Mouse (Mus musculus): Measurements from ENCODE around the gene Phf11d. TPM values are rescaled to one million over a fixed set of nuclear protein-coding genes. Genes with fewer than 3 reads are reported as not detected.
"Not testable (repeated sequence)": the region's sequence is repeated elsewhere in the genome, so short reads cannot be mapped to it uniquely, and the experiment has no call there.

The Phf11d gene
- not detected in 2 replicates for polyA plus RNA-seq (2012)

GRCm38 (mm10) chr14:59365244-59365644 is at the start of gene Phf11d:
Gene Phf11d (minus strand): TSS chr14:59365470.
- H3K27me3 ChIP-seq (ENCODE audit: control insufficient read depth) = no peaks in the 10 kb centered on the region
- TF ChIP-seq TAL1 (IDR thresholded peaks at IDR 0.05; ENCODE audit: low read length) (no peak), GATA1 (IDR thresholded peaks at IDR 0.05; ENCODE audit: low read length) (no peak)
- no peaks in the 10 kb centered on the region for H3K36me3 ChIP-seq (ENCODE audit: control insufficient read depth)
- no peak within 1 kb of the TSS for H3K4me3 ChIP-seq (replicated peaks)
- H3K4me1 ChIP-seq (ENCODE audit: control insufficient read depth) = no peaks in the 10 kb centered on the region
- peaks cover 1% of the 10 kb centered on the region; the same call in 1 of the 2 replicates for H3K9me3 ChIP-seq (ENCODE audit: control insufficient read depth, low read length)

- not testable (repeated sequence) for H3K9me3 ChIP-seq (ENCODE audit: control insufficient read depth, low read length); H3K4me1 ChIP-seq (ENCODE audit: control insufficient read depth); H3K4me3 ChIP-seq (replicated peaks); H3K27me3 ChIP-seq (ENCODE audit: control insufficient read depth)
- peaks cover 80% of the 10 kb centered on the region for H3K36me3 ChIP-seq (ENCODE audit: control insufficient read depth)
Measured at GRCm38 (mm10) chr14:59414979-59415378, 49.7 kb upstream of the Phf11d start.

- Histone ChIP-seq H3K4me1 (ENCODE audit: control insufficient read depth) (no peaks in the 10 kb centered on the region), H3K4me3 (replicated peaks) (no peak overlapping the region), H3K27me3 (ENCODE audit: control insufficient read depth) (no peaks in the 10 kb centered on the region), H3K36me3 (ENCODE audit: control insufficient read depth) (peaks cover 35% of the 10 kb centered on the region), H3K9me3 (ENCODE audit: control insufficient read depth, low read length) (no peaks in the 10 kb centered on the region)
- no peak for TF ChIP-seq TAL1 (IDR thresholded peaks at IDR 0.05; ENCODE audit: low read length)
- TF ChIP-seq GATA1 (IDR thresholded peaks at IDR 0.05; ENCODE audit: low read length) = no peak
Measured at GRCm38 (mm10) chr14:59396999-59397398, 31.7 kb upstream of the Phf11d start.

- Histone ChIP-seq H3K9me3 (ENCODE audit: control insufficient read depth, low read length) (no peaks in the 10 kb centered on the region), H3K27me3 (ENCODE audit: control insufficient read depth) (no peaks in the 10 kb centered on the region), H3K4me3 (replicated peaks) (no peak within 1 kb of the TSS), H3K4me1 (ENCODE audit: control insufficient read depth) (no peaks in the 10 kb centered on the region), H3K36me3 (ENCODE audit: control insufficient read depth) (peaks cover 24% of the 10 kb centered on the region)
- no peak for TF ChIP-seq TAL1 (IDR thresholded peaks at IDR 0.05; ENCODE audit: low read length)
- TF ChIP-seq GATA1 (IDR thresholded peaks at IDR 0.05; ENCODE audit: low read length) = no peak
Measured at GRCm38 (mm10) chr14:59395281-59395680, 30.0 kb upstream of the Phf11d start, which contains the start of gene Phf11c. Gene Phf11c (minus strand): TSS chr14:59395381.

GRCm38 (mm10) chr14:59390181-59390580 is 24.9 kb upstream of the Phf11d start:
- not testable (repeated sequence) for H3K9me3 ChIP-seq (ENCODE audit: control insufficient read depth, low read length); H3K36me3 ChIP-seq (ENCODE audit: control insufficient read depth); H3K27me3 ChIP-seq (ENCODE audit: control insufficient read depth); H3K4me1 ChIP-seq (ENCODE audit: control insufficient read depth); H3K4me3 ChIP-seq (replicated peaks)

GRCm38 (mm10) chr14:59389532-59389931 is 24.3 kb upstream of the Phf11d start:
- no peak overlapping the region for H3K4me3 ChIP-seq (replicated peaks)
- no peaks in the 10 kb centered on the region for H3K9me3 ChIP-seq (ENCODE audit: control insufficient read depth, low read length)
- H3K4me1 ChIP-seq (ENCODE audit: control insufficient read depth) = no peaks in the 10 kb centered on the region
- no peaks in the 10 kb centered on the region for H3K27me3 ChIP-seq (ENCODE audit: control insufficient read depth)
- no peak for TF ChIP-seq GATA1 (IDR thresholded peaks at IDR 0.05; ENCODE audit: low read length)
- TF ChIP-seq TAL1 (IDR thresholded peaks at IDR 0.05; ENCODE audit: low read length) = no peak
- H3K36me3 ChIP-seq (ENCODE audit: control insufficient read depth) = peaks cover 2% of the 10 kb centered on the region

- Histone ChIP-seq H3K36me3 (ENCODE audit: control insufficient read depth) (no peaks in the 10 kb centered on the region), H3K27me3 (ENCODE audit: control insufficient read depth) (no peaks in the 10 kb centered on the region), H3K4me3 (replicated peaks) (no peak overlapping the region), H3K9me3 (ENCODE audit: control insufficient read depth, low read length) (peaks cover 20% of the 10 kb centered on the region), H3K4me1 (ENCODE audit: control insufficient read depth) (no peaks in the 10 kb centered on the region)
- TF ChIP-seq TAL1 (IDR thresholded peaks at IDR 0.05; ENCODE audit: low read length) (no peak), GATA1 (IDR thresholded peaks at IDR 0.05; ENCODE audit: low read length) (no peak)
Measured at GRCm38 (mm10) chr14:59370348-59371068, 5.2 kb upstream of the Phf11d start.

GRCm38 (mm10) chr14:59366386-59367105 is 1.3 kb upstream of the Phf11d start:
- Histone ChIP-seq H3K36me3 (ENCODE audit: control insufficient read depth) (no peaks in the 10 kb centered on the region), H3K4me3 (replicated peaks) (no peak overlapping the region), H3K27me3 (ENCODE audit: control insufficient read depth) (no peaks in the 10 kb centered on the region), H3K4me1 (ENCODE audit: control insufficient read depth) (no peaks in the 10 kb centered on the region), H3K9me3 (ENCODE audit: control insufficient read depth, low read length) (peaks cover 12% of the 10 kb centered on the region)
- TF ChIP-seq GATA1 (IDR thresholded peaks at IDR 0.05; ENCODE audit: low read length) = no peak
- no peak for TF ChIP-seq TAL1 (IDR thresholded peaks at IDR 0.05; ENCODE audit: low read length)

- not testable (repeated sequence) for H3K9me3 ChIP-seq (ENCODE audit: control insufficient read depth, low read length); H3K4me3 ChIP-seq (replicated peaks); H3K27me3 ChIP-seq (ENCODE audit: control insufficient read depth); H3K4me1 ChIP-seq (ENCODE audit: control insufficient read depth); H3K36me3 ChIP-seq (ENCODE audit: control insufficient read depth)
Measured at GRCm38 (mm10) chr14:59341189-59341588, 24.1 kb downstream of the Phf11d start, which contains the start of gene Phf11b. Gene Phf11b (minus strand): TSS chr14:59341351.

Measured in erythroblast, embryonic 14.5 days (primary cell).